Mouse (Mus musculus): ENCODE measurements around the gene Tspear.

DNA sequence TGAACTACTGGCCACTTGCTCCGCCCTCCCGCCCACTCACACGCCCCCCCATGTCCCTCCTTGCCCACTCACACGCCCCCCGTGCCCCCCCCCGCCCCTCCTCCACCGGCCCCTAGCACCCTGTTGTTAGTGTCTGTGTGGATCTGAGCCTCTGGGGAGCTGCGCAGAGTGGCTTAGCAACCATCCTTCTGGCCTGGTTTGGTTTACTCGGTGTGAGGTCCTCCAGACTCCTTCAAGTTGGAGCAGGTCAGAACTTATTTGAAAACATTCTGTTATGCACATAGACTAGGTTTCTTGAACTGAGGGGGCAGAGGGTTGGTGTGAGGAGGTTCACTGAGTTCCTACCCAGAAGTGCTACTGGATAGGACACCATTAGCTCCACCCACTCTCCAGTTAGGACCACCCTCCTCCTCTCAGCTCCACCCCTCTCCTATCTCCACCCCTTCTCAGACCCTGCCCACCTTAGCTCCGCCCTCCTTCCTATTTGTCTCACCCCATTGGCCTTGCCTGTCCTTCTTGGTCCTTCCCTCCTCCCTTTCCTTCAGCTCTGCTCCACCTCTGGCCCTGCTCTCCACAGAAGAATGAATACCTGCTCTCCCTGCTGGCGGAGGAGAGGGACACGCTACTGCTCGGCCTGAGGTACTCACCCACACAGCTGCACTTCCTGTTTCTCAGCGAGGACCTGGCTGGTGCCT is 177.8 kb downstream of the Tspear start:
- no peak for TF ChIP-seq POLR2A (IDR thresholded peaks at IDR 0.05; ENCODE audit: low read depth, low read length)
- TF ChIP-seq CTCF (IDR thresholded peaks at IDR 0.05; ENCODE audit: extremely low read depth, insufficient read depth, insufficient read length, insufficient replicate concordance) = no peak
